Mouse (Mus musculus): ENCODE data around the gene Foxp1. TPM values are rescaled to one million over a fixed set of nuclear protein-coding genes. Genes with fewer than 3 reads are reported as not detected.
A peak's percentile ranks its signal among the peaks of the same experiment; 100 is the strongest.

Foxp1 gene
- total and polyA plus RNA-seq, 3 experiments, result 16.1 to 42.0 TPM; not detected in 1

DNA sequence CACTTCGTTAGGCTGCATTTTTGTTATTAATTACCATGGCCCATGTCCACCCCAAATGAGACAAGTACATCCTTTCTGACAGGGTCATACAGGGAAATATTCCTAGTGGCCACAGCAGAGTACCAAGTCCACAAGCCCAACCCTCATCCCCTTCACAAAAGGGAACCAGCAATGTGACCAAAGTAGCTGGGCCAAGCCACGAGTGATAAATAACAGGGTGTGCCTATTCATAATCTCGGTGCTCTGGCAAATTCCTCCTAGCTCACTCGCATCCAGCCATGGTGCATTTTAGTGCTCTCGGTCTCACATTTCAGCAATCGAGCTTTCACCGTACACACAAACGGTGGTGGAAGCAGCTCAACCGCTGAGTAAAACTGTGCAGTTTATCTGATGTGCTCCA is 119.6 kb downstream of the Foxp1 start (continued):
- TF ChIP-seq ZMIZ1 (IDR thresholded peaks at IDR 0.05; ENCODE audit: low read depth, low read length) (no peak), USF1 (IDR thresholded peaks at IDR 0.05; ENCODE audit: low read depth, low read length) (no peak), MEF2A (IDR thresholded peaks at IDR 0.05; ENCODE audit: extremely low read depth, insufficient replicate concordance, low read depth, low read length, poor library complexity, severe bottlenecking) (no peak), POLR2A (IDR thresholded peaks at IDR 0.05; ENCODE audit: control insufficient read depth in 1 of 2, insufficient read depth in 1 of 2, low read depth in 1 of 2, low read length in 2 of 2, poor library complexity in 1 of 2) (no peak), CTCF (IDR thresholded peaks at IDR 0.05 in 2 of 3, conservative IDR thresholded peaks at IDR 0.05 in 1 of 3; ENCODE audit: control insufficient read depth in 1 of 3, insufficient read depth in 1 of 3, low read depth in 2 of 3, low read length in 3 of 3, poor library complexity in 1 of 3, severe bottlenecking in 1 of 3) (no peak), MAZ (IDR thresholded peaks at IDR 0.05; ENCODE audit: low read depth, low read length) (0 out of 2 replicates have a peak, but pooled peaks have one; percentile 34), ZC3H11A (IDR thresholded peaks at IDR 0.05; ENCODE audit: low read depth, low read length) (no peak), RAD21 (IDR thresholded peaks at IDR 0.05; ENCODE audit: low read depth, low read length) (no peak; the same call in 1 of the 2 replicates), GABPA (IDR thresholded peaks at IDR 0.05; ENCODE audit: low read depth, low read length) (no peak), SIN3A (IDR thresholded peaks at IDR 0.05; ENCODE audit: low read length) (no peak)

DNA sequence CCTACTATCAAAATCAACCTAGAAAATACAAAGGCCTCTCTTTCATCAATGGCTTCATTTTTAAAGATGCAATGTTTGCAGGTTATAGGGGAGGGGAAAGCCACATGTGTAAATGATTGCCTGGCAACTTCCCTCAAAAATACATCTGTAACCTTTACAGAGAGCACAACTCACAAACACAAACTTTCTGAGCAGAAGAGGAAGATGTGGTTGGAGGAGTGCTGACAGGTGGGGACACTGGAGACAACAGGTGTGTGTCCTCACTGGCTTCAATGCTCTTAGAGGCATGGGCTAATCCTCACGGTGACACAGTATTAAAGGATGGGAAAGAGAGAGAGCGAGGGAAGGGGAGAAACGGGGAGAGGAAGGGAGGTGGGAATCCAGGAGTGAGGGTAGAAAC is 120.2 kb downstream of the Foxp1 start:
- Histone ChIP-seq H3K9me3 (replicated peaks; ENCODE audit: insufficient read depth, low read length) (no peaks in the 10 kb centered on the region), H3K79me2 (ENCODE audit: control insufficient read depth, insufficient read depth, low read length, poor library complexity) (no peaks in the 10 kb centered on the region), H3K9ac (ENCODE audit: control insufficient read depth, low read depth, low read length, poor library complexity, severe bottlenecking) (no peak overlapping the region), H3K4me1 (ENCODE audit: control insufficient read depth in 1 of 2, insufficient read depth in 2 of 2, low read length in 2 of 2) (peaks cover 11 to 14% of the 10 kb centered on the region in 2 experiments), H3K4me3 (ENCODE audit: control insufficient read depth in 1 of 2, insufficient read depth in 1 of 2, low read depth in 2 of 2, low read length in 2 of 2) (no peak overlapping the region), H3K27me3 (ENCODE audit: control insufficient read depth in 1 of 2, insufficient read depth in 2 of 2, low read length in 2 of 2) (no peaks in the 10 kb centered on the region), H3K27ac (ENCODE audit: control insufficient read depth, low read depth, low read length) (no peak overlapping the region), H3K36me3 (ENCODE audit: control insufficient read depth in 1 of 2, insufficient read depth in 2 of 2, low read length in 2 of 2) (peaks cover 0 to 12% of the 10 kb centered on the region in 2 experiments; a peak in 2 of 4 replicates)
- no peak for TF ChIP-seq MXI1 (IDR thresholded peaks at IDR 0.05; ENCODE audit: low read depth, low read length)
- TF ChIP-seq TBP (IDR thresholded peaks at IDR 0.05; ENCODE audit: low read depth, low read length), result no peak
- TF ChIP-seq SMC3 (IDR thresholded peaks at IDR 0.05; ENCODE audit: low read depth, low read length), result no peak
- TF ChIP-seq POLR2AphosphoS5 (IDR thresholded peaks at IDR 0.05; ENCODE audit: borderline replicate concordance, low read depth, low read length), result no peak
- no peak for TF ChIP-seq USF2 (IDR thresholded peaks at IDR 0.05; ENCODE audit: borderline replicate concordance in 1 of 2, insufficient read depth in 1 of 2, low read depth in 1 of 2, low read length in 2 of 2)
- TF ChIP-seq MAX (IDR thresholded peaks at IDR 0.05; ENCODE audit: low read length), result no peak
- no peak for DNase-seq (ENCODE audit: low read depth, low spot score)

DNA sequence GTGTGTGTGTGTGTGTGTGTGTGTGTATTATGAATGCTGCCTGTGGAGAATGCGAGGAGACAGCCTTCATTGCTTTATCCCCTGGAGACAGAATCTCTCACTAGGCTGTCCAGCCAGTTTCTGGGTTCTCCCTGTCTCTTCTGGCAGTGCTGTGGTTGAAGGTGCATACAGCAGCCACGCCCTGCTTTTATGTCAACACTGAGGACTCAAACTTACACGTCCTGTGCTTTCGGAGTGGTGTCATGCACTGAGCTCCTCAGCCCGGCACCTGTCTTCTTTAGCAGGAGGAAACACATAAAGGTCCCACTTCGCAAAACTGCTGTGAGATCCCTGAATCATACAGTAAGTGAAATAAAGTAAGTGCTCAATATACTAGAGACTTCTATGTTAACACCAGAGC is 120.7 kb downstream of the Foxp1 start:
- no peak for TF ChIP-seq TAL1 (IDR thresholded peaks at IDR 0.05; ENCODE audit: low read length)
- no peak for TF ChIP-seq HCFC1 (IDR thresholded peaks at IDR 0.05; ENCODE audit: low read depth, low read length)
- no peak for TF ChIP-seq RCOR1 (IDR thresholded peaks at IDR 0.05; ENCODE audit: low read depth, low read length)
- no peak for TF ChIP-seq MYB (IDR thresholded peaks at IDR 0.05; ENCODE audit: low read depth, low read length)
- no peak for TF ChIP-seq USF1 (IDR thresholded peaks at IDR 0.05; ENCODE audit: low read depth, low read length)
- Histone ChIP-seq H3K4me1 (ENCODE audit: control insufficient read depth in 1 of 2, insufficient read depth in 2 of 2, low read length in 2 of 2) (peaks cover 11 to 14% of the 10 kb centered on the region in 2 experiments), H3K4me3 (ENCODE audit: control insufficient read depth in 1 of 2, insufficient read depth in 1 of 2, low read depth in 2 of 2, low read length in 2 of 2) (no peak overlapping the region), H3K27ac (ENCODE audit: control insufficient read depth, low read depth, low read length) (no peak overlapping the region), H3K79me2 (ENCODE audit: control insufficient read depth, insufficient read depth, low read length, poor library complexity) (no peaks in the 10 kb centered on the region), H3K9ac (ENCODE audit: control insufficient read depth, low read depth, low read length, poor library complexity, severe bottlenecking) (no peak overlapping the region), H3K36me3 (ENCODE audit: control insufficient read depth in 1 of 2, insufficient read depth in 2 of 2, low read length in 2 of 2) (peaks cover 0 to 12% of the 10 kb centered on the region in 2 experiments; a peak in 2 of 4 replicates), H3K27me3 (ENCODE audit: control insufficient read depth in 1 of 2, insufficient read depth in 2 of 2, low read length in 2 of 2) (no peaks in the 10 kb centered on the region), H3K9me3 (replicated peaks; ENCODE audit: insufficient read depth, low read length) (no peaks in the 10 kb centered on the region)
- no peak for DNase-seq (ENCODE audit: low read depth, low spot score)

All from MEL (cell line).